Mouse (Mus musculus) lung, postnatal 10 days (tissue): ENCODE measurements around the gene Hoxa5.

Source experiments
- DNase-seq: peaks from one replicate; pipeline ENCODE4 v3.0.0; 2021

Gene Hoxa5

GRCm38 (mm10) chr6:52239625-52240388 lies 35.4 kb upstream of the Hoxa5 start:
- DNase-seq = no peak

DNA sequence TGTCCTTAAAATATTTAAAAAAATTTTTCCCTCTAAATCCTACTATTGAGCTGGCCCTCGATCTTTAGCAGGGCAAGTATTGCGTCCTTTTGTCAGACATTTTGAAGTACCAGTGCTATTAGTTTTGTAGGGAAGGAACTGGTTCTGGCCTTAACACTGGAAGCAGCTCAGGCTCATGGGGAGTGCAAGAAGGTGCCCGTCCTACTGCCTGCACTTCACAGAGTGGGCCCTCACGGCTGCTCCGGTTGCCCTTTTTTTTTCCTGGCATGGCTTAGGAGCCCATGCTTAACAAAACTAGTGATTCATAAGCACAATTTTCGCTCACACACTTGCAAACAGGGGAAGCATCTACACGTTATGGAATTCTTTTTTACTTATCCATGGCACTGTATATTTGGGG lies 34.6 kb upstream of the Hoxa5 start:
- no peak for DNase-seq

DNA sequence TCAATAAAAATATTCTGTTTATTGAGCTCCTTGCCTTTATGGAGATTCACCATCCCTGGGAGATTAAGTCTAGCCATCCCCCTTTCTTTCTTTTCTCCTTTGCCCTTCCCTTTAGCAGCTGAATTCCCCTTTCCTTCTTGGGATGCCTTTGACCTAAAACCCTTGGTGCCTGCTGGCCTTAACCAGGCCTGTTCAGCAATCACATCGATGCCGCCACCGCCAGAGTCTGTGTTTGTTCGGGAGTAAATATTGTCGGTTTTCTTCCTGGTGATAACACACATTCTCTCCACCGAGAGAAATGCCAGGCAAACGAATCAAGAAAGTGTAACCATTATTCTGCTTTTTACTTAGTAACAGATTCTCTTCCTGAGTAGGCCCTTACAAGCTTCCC lies 33.8 kb upstream of the Hoxa5 start:
- DNase-seq = no peak

DNA sequence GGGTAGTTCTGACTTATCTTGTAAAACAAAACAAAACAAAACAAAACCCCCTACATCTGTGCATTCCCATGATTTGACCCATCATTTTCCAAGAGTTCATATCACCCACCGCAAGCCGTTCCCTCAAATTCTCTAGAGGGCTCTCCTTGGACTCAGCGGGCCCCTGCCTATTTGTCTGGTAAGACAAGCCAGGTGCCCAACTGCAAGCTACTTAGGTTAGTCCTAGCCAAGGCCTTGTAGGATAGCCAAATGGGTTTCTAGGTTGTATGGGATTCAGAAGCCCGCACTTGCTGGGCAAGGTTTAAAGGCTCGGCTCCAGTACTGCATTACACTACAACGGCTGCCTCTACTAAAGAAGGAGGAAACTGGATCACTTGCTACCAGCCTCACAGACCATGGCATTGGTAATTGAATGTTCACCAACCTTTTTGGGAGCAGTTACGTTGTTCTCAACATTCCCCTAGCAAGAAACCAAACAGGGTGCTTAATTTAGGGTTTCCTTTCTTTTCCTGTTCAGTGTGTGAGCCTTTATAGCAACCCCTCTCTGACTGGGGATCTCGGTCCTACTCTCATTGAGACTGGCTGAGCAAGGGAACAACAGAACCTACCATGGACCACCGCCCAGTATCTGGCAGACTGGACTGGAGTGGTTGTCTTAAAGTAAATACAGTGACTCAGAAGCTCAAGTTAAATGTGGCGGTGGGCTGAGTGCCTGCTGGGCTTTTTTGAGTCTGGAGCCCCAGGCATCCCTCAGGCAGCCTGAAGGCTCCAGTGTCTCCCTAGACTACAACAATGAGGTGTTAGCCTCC lies 33.2 kb upstream of the Hoxa5 start:
- no peak for DNase-seq

DNA sequence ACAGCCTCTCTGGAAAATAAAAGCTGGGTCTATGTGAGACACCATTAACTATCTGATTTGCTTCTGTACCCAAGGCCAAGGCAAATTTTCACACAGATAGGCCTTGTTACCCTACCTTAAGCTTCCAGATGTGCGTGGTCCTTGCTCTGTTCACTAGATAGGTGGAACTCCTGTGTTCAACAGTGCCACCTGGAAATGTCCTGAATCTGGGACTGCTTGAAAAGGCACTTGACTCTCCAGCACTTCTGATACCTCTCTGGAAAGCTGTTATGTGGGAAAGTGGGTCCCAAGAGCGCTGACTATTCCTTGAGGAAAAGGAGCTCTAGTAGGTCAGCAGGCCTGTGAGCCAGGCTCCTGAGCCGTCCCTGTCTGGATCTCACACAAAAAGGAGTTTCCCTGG lies 32.4 kb upstream of the Hoxa5 start:
- DNase-seq = no peak

DNA sequence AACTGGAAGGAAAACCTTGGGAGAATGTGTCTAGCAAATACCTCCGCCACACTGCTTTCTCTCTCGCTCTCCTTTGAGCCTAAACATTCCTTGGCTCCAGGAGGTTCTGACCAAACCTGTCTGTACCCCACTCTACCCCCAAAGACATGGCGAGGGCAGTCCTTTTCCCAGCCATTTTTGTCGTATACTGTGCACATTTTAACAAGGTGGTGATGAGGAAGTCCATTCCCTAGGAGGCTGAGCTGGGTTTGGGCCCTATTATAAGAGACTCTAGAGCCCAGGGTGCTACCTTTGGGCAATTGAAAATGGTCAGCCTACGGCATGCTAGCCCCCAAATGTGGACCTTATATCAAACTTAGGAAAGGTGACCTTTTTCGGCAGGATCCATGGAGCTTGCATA lies 31.5 kb upstream of the Hoxa5 start:
- DNase-seq = no peak

GRCm38 (mm10) chr6:52235267-52235666 lies 30.9 kb upstream of the Hoxa5 start:
- no peak for DNase-seq

DNA sequence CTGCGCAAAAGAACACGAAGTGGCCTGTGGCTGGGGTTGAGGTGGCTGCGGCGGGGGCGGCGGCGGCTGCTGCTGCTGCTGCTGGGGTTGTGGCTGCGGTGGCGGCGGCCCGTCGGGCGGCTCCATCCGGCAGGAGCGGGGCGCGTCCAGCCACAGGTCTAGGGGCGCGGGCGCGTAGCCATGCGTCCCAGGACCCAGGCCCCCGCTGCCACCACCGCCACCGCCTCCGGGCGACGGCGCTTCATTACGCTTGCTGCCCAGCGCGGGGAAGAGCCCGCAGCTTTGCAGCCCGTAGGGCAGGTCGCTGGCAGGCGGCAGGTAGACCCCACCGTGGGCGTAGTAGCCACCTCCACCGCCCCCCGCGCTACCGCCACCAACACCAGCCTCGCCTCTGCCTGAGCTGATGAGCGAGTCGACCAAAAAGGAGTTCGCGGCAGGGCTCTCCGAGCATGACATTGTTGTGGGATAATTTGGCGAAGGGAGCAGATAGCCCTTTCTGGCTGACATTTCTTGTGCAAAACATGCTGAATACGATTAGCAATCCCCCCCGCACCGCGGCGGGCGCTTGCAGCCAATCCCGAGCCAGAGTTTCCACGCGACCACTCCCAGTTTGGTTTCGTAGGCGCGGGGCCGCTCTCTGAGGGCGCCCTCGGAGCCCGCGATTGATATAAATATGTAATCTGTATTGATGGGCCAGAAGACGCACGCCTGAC lies 30.2 kb upstream of the Hoxa5 start:
- no peak for DNase-seq

DNA sequence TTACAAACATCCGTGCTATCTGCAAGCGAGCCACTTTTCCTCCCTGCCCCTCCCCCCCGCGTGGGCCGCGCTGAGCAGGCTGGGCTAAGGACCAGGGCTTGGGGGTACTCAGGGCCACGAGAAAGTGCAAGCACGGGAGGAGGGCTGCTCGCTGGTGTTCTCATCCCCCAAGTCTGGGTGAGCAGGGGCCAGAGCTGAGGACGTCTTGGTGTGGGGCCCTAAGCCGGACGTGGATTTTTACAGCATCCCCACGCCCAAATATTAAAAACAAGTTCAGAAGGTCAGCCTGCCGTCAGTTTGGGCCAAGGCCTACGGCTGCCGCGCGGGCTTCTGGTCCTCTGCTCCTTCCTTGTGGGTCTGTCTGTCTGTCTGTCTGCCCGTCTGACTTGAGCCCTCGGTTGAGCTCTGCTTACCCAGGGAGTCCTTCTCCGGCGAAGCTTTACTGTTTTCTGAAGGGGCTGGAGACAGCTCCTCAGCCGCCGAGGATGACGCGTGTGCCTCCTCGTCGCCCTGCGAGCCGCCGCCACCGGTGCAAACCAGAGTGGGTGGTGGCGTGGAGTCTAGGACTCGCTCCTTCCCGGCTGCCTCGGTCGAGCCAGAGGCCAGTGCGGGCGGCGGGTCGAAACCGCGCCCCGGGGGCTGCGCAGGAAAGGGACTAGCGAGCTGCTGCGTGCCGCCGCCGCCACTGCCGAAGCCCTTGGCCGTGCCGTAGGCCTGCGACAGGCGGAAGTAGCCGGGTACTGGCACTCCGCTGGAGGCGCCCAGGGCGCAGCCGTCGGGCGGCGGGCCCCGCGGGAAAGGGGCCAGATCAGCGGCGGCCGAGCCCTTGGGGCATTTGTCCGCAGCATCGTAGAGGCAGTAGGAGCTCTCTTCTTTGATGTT lies 29.4 kb upstream of the Hoxa5 start:
- DNase-seq = no peak

GRCm38 (mm10) chr6:52232984-52233545 lies 28.7 kb upstream of the Hoxa5 start:
- no peak for DNase-seq

DNA sequence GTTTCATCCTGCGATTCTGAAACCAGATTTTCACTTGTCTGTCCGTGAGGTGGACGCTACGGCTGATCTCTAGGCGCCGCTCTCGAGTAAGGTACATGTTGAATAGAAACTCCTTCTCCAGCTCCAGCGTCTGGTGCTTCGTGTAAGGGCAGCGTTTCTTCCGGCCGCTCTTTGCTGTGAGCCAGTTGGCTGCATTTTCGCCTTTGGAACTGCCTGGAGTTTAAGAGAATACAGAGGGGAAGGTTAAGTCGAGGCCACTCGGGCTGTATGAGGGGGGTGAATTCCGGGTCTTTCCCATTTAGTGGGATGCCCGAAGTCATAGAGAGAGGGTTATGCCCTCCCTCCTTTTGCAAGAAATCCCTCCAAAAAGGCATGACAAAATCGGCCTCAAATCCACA lies 28.2 kb upstream of the Hoxa5 start:
- no peak for DNase-seq

GRCm38 (mm10) chr6:52231885-52232567 lies 27.6 kb upstream of the Hoxa5 start:
- DNase-seq = no peak

DNA sequence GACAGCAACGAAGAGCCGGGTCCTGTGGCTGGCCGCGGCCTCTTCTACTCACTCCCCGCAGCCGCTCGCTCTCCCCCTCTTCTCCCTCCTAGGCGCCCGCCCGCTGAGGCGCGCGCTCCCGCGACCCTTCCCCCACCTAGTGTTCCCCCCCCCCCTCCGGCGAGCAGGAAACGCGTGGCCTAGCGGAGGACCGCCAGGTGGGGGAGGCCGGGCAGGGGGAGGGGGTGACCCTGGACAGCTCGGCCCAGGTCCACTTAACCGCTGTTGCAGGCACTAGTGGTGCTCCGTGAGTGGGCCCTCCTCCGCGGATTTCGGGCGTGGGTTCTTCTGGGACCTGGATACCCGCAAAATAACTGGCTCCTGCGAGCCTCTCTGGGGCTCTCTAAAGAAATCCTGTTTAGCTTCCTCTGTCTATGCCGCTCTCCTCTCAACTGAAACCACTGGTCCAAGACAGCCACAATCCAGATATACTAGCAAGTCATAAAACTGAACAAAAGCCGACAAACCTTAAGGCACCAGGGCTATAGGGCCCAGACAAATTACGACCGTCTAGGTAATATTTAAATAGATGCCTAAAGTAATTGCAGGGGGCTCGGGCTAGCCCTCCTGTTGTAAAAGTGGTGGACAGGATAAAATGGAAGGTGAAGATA lies 26.3 kb upstream of the Hoxa5 start, which contains the start of gene Hoxa9:
TSS of gene Hoxa9 (minus strand) at position 574 of the 650 bp plus-strand sequence.
- DNase-seq = no peak

DNA sequence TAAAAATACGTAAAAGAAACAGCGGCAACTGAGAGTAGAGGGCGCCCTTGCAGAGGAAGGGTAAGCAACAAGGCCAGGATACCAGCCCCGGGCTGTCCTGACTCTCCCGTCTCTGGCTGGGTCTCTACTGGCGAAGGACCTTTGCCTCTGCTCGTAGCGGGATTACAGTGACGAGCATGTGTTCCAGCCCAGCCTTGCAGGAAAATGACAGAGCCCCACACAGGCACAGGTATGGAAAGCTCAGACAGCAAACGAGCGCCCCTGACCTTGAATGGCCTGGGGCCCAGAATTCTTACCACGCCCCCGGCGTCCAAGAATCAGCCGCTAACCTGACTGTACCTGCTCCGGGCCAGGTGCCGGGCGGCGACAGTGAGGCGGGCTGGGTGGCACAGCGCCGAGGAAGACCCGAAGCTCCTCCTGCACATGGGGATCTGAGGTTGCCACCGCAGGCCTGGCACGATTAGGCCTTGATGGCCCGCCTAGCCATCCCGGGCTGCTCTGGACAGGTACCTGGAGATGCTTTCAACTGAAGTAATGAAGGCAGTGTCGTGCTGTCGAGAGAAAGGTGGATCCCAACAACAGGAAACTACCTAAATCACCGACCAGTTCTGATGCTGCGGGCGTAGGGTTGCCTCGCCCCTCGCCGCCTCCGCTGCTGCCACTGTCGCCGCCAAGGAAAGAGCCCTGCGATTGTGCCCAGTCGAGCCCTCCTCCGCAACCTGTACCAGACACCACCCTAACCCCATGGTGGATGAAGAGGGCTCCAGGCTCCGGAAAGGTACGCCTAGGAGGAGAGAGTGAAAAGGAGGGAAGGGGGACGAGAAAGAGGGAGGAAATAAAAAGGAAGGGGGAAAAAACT lies 25.4 kb upstream of the Hoxa5 start:
- DNase-seq = no peak

GRCm38 (mm10) chr6:52228475-52229465 lies 24.4 kb upstream of the Hoxa5 start:
- DNase-seq = no peak

GRCm38 (mm10) chr6:52227470-52228222 lies 23.3 kb upstream of the Hoxa5 start:
- no peak for DNase-seq

- DNase-seq = no peak
Measured at GRCm38 (mm10) chr6:52226569-52227257, 22.3 kb upstream of the Hoxa5 start.
